Mouse (Mus musculus): ENCODE data around the gene Spata16.
"Not testable (repeated sequence)": the region's sequence is repeated elsewhere in the genome, so short reads cannot be mapped to it uniquely, and the experiment has no call there.

The Spata16 gene

GRCm38 (mm10) chr3:26637402-26637801 lies at the start of gene Spata16:
TSS of gene Spata16 (plus strand) at chr3:26637620.
- in situ Hi-C loops (cut with MboI, MseI) = no loop called here

GRCm38 (mm10) chr3:26604861-26605260 lies 32.6 kb upstream of the Spata16 start:
- in situ Hi-C loops (cut with MboI, MseI) = no loop called here

- in situ Hi-C loops (cut with MboI, MseI) = no loop called here
Measured at GRCm38 (mm10) chr3:26608531-26608930, 28.9 kb upstream of the Spata16 start.

DNA sequence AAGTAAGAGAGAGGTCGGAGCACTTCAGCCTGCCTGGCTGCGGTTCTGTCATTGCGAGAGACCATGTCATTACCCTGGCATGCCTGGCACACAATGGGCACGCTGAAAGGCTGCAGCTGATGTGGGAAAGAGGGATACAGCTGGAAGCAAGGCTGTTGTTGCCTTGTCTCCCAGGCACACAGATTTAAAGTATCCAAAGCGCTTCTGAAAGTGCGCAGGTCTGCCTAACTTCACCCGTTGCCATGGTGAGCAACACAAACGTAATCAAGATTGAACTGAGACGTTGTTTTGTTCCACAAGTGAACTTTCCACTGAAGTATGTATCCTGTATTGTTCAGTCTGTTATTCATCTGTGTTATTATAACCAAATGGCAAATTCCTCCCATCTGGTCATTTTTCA lies 1.8 kb downstream of the Spata16 start:
- in situ Hi-C loops (cut with MboI, MseI) = no loop called here

DNA sequence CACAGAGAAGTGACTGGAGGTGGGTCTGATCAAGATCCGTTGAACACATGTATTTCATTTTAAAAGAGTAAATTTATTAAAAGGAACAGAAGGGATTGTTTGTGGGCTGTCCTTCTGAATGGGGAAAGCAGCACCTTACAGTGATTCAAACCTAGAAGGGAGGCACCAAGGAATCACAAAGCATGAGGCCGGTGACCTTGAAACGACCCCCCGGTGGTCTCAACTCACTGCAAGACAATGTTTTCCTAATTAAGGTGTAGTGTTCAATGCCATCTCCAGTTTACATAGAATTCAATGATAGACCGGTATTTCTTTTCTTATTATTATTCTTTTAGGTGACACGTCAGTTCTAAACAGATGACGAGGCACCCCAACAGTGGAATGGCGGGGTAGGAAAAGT lies 2.4 kb downstream of the Spata16 start:
- in situ Hi-C loops (cut with MboI, MseI) = no loop called here

DNA sequence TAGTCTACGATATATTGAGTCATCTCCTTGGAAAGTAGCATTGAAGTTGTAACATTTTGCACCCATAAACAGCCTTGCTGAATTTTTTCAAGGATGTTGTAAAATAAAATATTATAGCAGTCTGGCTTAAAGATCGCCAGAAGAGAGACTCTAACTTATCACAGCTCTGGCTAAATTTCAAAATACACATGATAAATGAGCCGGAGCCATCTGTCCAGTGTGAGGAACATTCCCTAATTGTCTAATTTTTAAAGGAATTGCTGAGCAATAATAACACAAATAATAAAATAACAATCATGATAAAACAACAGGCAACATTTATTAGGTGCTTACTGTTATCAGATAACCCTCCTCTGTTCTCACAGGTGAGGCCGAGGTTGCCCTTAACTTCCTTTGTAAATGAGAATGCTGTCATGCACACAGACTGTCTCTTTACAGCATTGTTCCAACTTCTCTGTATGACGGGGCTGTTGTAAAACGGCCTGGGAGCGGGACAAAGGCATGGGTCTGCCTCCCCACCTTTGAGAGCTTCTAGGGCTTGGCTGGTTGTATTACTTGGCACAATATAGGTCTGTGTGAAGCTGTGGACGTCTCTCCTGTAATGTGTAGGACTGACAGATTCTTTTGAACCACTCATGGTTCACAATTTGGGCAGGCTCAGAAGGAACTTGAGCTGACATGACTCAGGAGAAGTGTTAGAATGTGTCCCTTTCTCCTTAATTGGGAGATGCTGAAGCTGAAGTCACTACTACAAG lies 3.1 kb downstream of the Spata16 start:
- in situ Hi-C loops (cut with MboI, MseI) = no loop called here

DNA sequence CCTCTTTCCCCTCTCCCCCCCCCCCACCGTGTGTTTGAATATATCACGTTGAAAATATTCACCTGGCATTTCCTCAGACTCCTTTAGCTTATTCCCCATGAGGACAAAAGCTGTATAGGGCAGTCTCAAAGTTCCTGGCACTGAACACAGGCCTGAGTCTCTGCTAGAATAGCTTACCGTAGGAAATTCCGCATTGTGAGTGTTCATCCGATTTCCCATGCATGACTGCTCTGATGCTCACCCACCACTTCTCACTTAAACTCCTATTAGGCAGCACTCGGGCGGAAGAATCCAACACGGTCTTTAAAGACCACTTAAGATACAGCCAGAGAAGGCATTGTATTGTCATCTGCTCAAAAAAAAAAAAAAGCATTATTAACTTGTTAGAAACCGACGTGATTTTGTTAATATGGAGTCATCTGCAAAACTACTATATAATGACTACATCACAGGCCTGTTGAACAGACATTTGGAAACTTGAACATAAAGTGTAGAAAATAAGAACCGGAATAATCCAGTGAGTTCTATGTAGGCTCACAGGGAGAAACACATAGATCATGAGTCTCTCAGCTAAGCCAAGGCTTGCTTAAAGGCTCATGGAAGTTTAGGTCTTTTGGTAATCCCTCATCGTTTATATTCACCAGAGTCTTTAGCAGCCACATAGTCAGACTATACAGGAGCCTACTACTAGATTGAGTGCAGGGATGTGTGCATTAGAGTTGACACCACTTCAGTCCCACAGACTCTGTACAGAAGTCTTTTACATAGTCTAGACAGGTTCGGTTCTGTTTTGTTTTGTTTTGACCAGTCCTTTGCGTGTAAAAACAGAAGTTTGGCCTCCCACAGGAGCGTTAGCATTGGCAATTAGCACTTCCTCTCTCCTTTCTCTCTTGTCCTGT lies 4.2 kb downstream of the Spata16 start:
- in situ Hi-C loops (cut with MboI, MseI) = no loop called here

GRCm38 (mm10) chr3:26644136-26644535 lies 6.7 kb downstream of the Spata16 start:
- in situ Hi-C loops (cut with MboI, MseI) = no loop called here

DNA sequence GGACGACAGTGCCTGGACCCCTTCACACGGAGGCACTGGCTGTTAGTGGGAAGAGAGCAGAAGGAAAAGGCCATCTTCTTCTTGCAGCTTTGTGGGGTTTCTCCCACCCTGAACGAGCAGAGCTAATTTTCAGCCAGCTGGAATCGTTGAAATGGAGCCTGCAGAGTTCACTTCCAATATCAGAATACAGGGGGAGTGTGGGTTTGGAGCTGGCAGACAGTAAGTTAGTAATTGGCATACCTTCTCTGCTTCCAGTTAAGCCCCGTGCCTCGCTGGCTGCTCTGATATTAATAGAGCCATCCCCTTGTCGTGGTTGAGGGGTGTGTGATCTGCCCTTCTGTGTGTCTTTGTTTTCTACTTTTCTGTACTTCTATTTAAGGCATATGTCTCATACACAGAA lies 9.4 kb downstream of the Spata16 start:
- in situ Hi-C loops (cut with MboI, MseI) = no loop called here

- in situ Hi-C loops (cut with MboI, MseI) = no loop called here
Measured at GRCm38 (mm10) chr3:26685832-26686231, 48.4 kb downstream of the Spata16 start.

- in situ Hi-C loops (cut with MboI, MseI) = not testable (repeated sequence)
Measured at GRCm38 (mm10) chr3:26709492-26709891, 72.1 kb downstream of the Spata16 start.

- in situ Hi-C loops (cut with MboI, MseI) = no loop called here
Measured at GRCm38 (mm10) chr3:26727526-26727925, 90.1 kb downstream of the Spata16 start.

DNA sequence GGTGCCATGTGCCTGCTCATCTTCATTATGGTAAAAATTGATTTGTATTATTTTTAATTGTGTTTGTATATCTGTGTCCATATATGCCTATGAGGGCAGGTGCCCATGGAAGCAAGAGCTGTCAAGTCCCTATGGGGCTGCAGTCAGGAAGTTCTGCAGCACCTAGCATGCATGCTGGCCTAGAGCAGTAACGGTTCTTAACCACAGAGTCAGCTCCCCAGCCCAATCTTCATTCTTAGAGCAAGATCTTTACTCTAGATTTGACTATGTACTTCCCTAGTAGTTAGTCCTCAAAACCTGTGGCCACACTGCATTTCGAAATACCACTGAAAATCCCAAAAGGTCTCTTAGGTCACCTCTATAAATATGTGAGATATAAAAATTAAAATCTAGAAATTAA lies 113.1 kb downstream of the Spata16 start:
- in situ Hi-C loops (cut with MboI, MseI) = no loop called here

DNA sequence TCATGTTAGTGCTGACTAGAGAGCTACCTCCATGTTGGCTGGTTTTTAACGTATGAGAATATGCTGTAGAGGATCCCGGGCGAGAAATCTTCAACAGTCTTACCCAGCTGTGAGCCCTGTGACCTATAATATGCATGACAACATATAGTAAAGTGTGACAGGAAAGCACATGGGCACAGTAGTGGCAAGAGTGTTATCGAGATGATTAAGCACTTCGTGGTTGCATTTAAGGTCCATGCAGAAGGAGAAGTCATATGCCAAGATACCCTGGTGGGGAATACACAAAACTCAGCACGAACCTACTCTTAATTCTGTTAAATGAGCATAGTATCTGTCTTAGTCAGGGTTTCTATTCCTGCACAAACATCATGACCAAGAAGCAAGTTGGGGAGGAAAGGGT lies 115.0 kb downstream of the Spata16 start:
- in situ Hi-C loops (cut with MboI, MseI) = no loop called here

GRCm38 (mm10) chr3:26793334-26794101 lies 156.1 kb downstream of the Spata16 start:
- in situ Hi-C loops (cut with MboI, MseI) = no loop called here

- in situ Hi-C loops (cut with MboI, MseI) = loop anchor here (5.0 kb wide), 1 partner anchor 94 kb away; no protein-coding TSS in a partner anchor
Measured at GRCm38 (mm10) chr3:26795851-26796538, 158.6 kb downstream of the Spata16 start.

GRCm38 (mm10) chr3:26796954-26797353 lies 159.5 kb downstream of the Spata16 start:
- in situ Hi-C loops (cut with MboI, MseI) = loop anchor here (5.0 kb wide), 1 partner anchor 95 kb away; no protein-coding TSS in a partner anchor

GRCm38 (mm10) chr3:26814307-26814706 lies 176.9 kb downstream of the Spata16 start:
- in situ Hi-C loops (cut with MboI, MseI) = no loop called here

DNA sequence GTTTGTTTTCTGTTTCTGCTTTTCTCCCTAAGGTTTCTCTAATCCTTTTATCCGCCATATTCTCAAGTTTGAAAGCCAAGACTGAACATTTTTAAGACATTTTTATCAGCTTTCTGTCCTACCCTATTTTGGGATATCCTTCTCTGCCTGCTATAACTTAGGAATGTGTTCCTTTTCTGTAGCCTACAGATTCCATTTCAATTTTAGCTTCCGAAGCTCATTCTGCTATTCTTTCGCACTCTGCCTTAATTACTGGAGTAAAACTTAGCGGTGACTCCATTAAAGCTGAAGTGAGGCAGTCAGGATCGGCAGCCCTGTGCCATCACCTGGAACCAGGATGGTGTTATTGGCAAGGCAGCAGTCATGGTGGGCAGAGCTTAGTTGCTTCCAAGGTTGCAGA lies 178.3 kb downstream of the Spata16 start:
- in situ Hi-C loops (cut with MboI, MseI) = no loop called here

DNA sequence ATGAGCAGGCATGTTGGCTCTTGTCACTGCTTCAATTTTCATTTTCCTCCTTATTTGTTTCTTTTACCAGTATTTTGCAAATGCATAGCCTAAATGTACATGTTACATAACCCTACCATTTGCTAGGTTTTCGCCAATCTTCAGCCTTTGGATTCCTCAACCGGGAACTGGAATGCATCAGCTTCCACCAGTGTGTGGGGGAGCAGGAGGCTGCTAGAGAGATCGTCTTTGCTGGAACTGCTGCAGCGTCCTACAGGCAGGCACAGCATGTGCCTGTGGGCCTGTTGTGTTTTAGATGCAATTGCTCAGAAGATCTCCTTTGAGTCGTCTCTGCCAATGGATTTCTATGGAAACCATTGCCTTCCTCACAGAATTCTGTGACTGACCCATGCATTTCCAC lies 182.0 kb downstream of the Spata16 start:
- in situ Hi-C loops (cut with MboI, MseI) = no loop called here
